Mouse (Mus musculus): ENCODE measurements around the gene Pard3.

Gene Pard3

GRCm38 (mm10) chr8:127539803-127540202, 476.1 kb downstream of the Pard3 start:
- in situ Hi-C loops (cut with MboI, MseI) = no loop called here

GRCm38 (mm10) chr8:127540273-127540672, 476.6 kb downstream of the Pard3 start:
- in situ Hi-C loops (cut with MboI, MseI) = no loop called here

DNA sequence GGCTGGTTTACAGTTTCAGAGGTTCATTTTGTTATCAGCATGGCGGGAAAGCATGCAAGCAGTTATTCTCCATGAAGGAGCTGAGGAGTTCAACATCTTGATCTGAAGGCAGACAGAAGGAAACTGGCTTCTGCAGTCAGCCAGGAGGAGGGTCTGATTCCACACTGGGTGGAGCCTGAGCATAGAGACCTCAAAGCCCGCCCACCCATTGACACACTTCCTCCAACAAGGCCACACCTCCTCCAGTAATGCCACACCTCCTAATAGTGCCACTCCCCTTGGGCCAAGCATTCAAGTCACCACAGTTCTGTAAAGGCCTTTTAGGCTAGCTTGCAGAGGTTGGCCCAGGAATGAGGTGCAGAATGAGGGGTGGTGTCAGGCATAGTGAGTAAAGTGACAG, 478.5 kb downstream of the Pard3 start:
- in situ Hi-C loops (cut with MboI, MseI) = no loop called here

DNA sequence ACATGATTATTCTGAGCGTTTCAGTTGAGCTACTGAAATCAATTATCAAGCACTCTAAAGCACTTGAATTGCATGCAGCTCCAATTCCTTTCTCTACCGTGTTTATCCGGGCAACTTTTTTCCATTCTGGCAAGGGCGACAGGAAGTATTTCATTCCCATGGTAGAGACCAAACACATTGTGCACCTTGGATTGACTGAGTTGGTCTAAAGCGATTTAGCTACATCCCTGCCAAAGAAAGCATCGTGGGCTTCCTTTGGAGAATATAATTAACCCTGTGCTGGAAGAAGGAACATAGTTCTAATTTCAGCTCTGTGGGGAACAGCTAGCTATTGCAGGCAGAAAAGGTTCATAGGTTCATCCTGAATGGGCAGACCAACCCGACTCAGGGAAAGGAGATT, 480.0 kb downstream of the Pard3 start:
- in situ Hi-C loops (cut with MboI, MseI) = no loop called here

DNA sequence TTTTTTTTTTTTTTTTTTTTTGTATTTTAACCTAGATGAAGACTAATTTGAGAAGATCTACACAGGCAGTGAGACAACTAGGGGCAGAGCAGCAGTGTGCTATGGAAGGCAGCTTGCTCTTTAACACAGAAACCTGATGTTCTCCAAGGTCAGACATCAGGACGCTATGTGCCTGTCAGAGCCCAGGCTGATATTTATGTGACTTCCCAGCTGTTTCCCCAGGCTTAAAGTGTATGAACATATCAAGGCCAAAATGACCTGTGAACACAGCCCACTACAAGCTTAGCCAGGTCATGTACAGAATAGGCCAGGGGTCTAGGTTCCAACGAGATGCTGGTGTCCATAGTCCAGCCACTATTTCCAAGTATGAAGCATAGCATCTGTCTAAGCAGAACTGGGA, 482.5 kb downstream of the Pard3 start:
- in situ Hi-C loops (cut with MboI, MseI) = no loop called here

DNA sequence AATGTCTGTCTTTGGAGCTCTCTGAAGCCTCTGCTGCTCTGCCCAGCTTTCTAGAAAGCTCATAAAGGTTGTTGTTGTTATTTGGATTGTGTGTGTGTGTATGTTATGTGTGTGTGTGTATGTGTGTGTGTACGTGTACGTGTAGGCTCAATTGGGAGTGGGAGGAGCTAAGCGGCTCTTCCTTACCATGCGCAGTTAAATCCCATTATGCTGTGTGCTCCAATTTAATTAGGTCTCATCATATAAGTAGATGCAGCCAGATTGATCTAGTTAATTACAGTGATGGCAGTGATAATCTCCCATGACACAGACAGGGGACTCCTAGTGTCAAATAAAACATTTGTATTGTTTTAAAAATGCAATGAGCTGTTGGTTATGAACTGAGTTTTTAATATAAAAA, 487.2 kb downstream of the Pard3 start:
- in situ Hi-C loops (cut with MboI, MseI) = no loop called here

DNA sequence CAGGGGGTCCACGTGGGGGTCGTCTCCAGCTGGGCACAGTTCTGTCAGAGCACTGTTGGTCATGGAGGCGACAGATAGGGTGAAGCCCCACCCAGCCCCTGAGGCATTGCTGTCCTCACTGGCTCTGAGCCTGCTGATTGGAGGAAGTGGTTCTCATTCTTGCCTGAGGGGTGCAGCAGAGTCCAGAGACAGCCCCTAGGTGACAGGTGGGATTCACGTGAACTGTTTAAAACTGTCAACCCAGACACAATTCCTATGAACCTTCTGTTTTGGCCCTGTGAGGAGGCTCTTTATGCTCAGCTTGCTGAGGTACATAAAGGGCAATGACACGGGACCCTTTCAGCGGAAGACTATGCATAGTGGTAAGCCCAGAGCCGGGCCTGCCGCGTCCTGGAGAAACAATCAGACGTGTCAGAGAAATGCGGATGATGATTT, 488.5 kb downstream of the Pard3 start:
- in situ Hi-C loops (cut with MboI, MseI) = no loop called here

- in situ Hi-C loops (cut with MboI, MseI) = no loop called here
Measured at GRCm38 (mm10) chr8:127552836-127553235, 489.1 kb downstream of the Pard3 start.

- in situ Hi-C loops (cut with MboI, MseI) = no loop called here
Measured at GRCm38 (mm10) chr8:127553582-127553981, 489.9 kb downstream of the Pard3 start.

- in situ Hi-C loops (cut with MboI, MseI) = no loop called here
Measured at GRCm38 (mm10) chr8:127555795-127556194, 492.1 kb downstream of the Pard3 start.

DNA sequence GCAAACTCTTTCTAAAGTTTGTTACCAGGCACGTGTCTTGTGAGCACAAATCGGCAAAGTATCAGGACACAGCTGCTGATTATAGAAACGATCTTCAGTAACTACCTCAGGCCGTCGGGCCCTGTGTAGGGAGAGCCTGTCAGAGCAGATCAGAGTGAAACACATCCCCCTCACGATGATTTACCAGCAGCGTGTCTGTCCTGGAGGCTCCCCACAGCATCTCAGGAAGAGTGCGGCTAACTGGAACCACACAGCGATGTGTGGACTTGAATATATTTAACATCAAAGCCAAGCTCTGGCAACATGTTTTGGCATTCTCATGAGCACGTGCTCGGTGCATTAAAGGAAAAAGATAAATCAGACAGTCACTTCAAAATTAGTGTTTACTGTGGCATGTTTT, 493.3 kb downstream of the Pard3 start:
- in situ Hi-C loops (cut with MboI, MseI) = no loop called here

- in situ Hi-C loops (cut with MboI, MseI) = no loop called here
Measured at GRCm38 (mm10) chr8:127557566-127557965, 493.9 kb downstream of the Pard3 start.

GRCm38 (mm10) chr8:127563634-127564033, 499.9 kb downstream of the Pard3 start:
- in situ Hi-C loops (cut with MboI, MseI) = no loop called here

DNA sequence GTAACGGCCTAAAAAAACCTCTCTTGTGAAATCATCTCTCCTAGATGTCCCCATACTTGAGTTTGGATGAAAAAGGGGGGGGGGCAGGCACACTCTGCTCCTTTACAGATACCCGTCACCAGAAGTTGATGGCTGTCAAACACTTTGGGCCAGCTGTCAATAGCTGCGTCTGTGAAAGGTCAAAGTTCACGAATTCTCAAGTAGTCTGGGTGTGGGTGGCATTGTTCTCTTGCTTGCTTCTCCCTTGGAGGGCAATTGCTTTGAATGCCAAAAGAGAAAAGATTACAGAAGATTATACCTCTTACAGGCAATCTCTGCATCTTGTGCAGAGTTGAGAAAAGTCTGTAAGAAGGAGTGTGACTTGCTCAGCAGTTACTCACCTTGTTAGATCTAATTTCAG, 500.7 kb downstream of the Pard3 start:
- in situ Hi-C loops (cut with MboI, MseI) = no loop called here

- in situ Hi-C loops (cut with MboI, MseI) = no loop called here
Measured at GRCm38 (mm10) chr8:127569212-127569611, 505.5 kb downstream of the Pard3 start.

GRCm38 (mm10) chr8:127570527-127570926, 506.8 kb downstream of the Pard3 start:
- in situ Hi-C loops (cut with MboI, MseI) = no loop called here

DNA sequence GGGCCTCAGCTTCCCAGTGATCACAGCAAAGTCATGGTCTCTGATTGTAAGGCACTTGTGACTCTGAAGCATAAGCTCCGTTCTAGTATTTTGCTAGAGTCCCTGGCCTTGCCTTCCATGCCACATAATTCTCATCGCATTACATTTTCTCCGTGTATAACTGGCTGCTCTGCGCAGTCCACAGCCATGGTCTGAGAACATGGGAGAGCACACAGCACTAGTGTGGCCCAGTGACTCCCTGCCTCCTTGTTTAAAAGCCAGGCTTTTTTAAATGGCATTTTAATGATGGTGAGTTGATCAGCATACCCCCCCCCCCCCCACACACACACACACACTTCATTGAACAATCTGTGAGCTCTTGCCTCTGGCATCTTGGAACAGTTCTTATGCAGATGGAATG, 508.8 kb downstream of the Pard3 start:
- in situ Hi-C loops (cut with MboI, MseI) = no loop called here

DNA sequence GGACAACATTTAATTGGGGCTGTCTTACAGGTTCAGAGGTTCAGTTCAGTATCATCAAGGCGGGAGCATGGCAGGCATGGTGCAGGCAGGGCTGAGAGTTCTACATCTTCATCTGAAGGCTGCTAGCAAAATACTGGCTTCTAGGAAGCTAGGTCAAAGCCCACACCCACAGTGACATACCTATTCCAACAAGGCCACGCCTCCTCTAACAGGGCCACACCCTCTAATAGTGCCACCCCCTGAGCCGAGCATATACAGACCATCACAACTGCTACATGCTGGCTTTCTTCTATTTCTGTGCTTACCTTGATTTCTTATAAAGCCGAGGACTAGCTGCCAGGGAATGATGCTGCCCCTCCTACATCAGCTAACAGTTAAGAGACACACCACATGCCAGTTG, 513.0 kb downstream of the Pard3 start:
- in situ Hi-C loops (cut with MboI, MseI) = no loop called here

GRCm38 (mm10) chr8:127577656-127578055, 514.0 kb downstream of the Pard3 start:
- in situ Hi-C loops (cut with MboI, MseI) = no loop called here

DNA sequence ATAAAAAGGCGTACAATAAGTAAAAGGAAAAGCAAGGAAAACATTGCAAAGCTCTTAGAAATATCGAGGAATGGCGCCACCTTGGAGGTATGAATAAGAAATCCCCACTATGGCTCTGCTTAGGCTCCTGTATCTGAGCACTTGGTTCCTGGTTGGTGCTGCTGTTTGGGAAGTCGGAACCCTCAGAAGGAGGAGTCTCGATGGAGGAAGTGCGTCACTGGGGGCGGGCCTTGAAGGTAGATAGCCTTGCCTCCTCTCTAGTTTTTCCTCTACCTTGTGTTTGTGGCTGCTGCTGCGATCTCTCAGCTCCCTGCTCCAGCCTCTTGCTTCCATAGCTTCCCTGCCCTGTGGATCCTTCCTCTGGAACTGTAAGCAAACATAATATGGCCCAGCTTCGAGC, 515.7 kb downstream of the Pard3 start:
- in situ Hi-C loops (cut with MboI, MseI) = no loop called here

- in situ Hi-C loops (cut with MboI, MseI) = loop anchor here (10.0 kb wide), 1 partner anchor 911 kb away; no protein-coding TSS in a partner anchor
Measured at GRCm38 (mm10) chr8:127583429-127583828, 519.7 kb downstream of the Pard3 start.

DNA sequence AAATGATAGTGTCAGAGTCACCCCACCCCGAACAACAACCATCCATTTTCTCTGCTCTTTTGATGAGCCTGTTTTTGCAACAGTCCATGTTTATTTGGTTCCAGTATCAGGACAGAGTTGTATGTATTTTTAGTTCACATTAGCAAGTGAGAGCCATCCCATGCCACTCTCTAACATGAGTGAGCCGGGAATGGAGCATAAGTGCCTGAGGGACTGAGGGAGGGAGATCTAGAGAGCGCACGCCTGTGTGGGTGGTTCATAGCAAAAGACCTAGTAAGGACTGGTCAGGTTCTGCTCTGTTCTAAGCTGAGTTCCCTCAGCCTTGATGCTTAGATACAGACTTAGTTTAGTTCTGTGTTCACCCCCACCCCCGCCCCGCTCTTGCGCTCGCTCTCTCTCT, 521.9 kb downstream of the Pard3 start:
- in situ Hi-C loops (cut with MboI, MseI) = loop anchor here (10.0 kb wide), 1 partner anchor 909 kb away; no protein-coding TSS in a partner anchor

GRCm38 (mm10) chr8:127586681-127587080, 523.0 kb downstream of the Pard3 start:
- in situ Hi-C loops (cut with MboI, MseI) = loop anchor here (10.0 kb wide), 1 partner anchor 908 kb away; no protein-coding TSS in a partner anchor

GRCm38 (mm10) chr8:127588313-127588712, 524.6 kb downstream of the Pard3 start:
- in situ Hi-C loops (cut with MboI, MseI) = loop anchor here (10.0 kb wide), 1 partner anchor 906 kb away; no protein-coding TSS in a partner anchor
